Mouse (Mus musculus) cortical plate, adult 2 months (tissue): Measurements from ENCODE around the gene Igfbpl1.

Experiments used
- CTCF ChIP-seq: fragments of 200-500 bp; IDR thresholded peaks from 2 replicates; pipeline ENCODE4 v1.5.1; 2011; ENCODE audit warnings: mild to moderate bottlenecking, control low read depth, low read length; ENCODE audit not compliant: insufficient read depth; ENCODE audit errors: extremely low read depth
- POLR2A ChIP-seq: fragments of 200-500 bp; IDR thresholded peaks from 2 replicates; pipeline ENCODE4 v1.6.1; 2011; ENCODE audit warnings: mild to moderate bottlenecking, low read length, control low read depth; ENCODE audit not compliant: insufficient read depth; ENCODE audit errors: extremely low read depth

GRCm38 (mm10) chr4:45822781-45823575 is 3.7 kb downstream of the Igfbpl1 start:
- TF ChIP-seq CTCF: no peak
- no peak for TF ChIP-seq POLR2A
